Mouse (Mus musculus) 3T3-L1 (cell line): ENCODE measurements around the gene Syne1.

Experiments used
- DNase-seq: peaks from one replicate; pipeline ENCODE4 v3.0.0-alpha.2; 2015; ENCODE audit warnings: low read depth, low spot score

Gene Syne1

DNA sequence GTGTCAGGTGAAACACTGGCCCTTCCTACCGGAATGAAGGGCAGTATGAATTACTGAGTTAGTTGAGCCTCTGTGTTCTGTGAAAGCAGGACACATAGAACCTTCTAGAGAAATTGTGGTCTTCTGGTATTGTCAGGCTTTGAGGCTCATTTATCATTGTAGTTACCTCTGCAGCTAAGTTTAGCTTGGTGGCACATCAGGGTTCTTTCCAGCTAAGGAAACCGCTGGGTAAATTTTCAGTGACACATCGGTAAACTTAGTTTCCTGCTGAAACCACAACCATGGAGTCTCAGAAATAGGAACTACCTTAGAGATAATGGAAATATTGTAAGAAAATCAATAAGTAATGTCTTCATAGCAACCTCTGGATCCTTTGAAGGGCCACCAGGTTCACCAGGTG, 573.9 kb downstream of the Syne1 start:
- DNase-seq, result no peak

DNA sequence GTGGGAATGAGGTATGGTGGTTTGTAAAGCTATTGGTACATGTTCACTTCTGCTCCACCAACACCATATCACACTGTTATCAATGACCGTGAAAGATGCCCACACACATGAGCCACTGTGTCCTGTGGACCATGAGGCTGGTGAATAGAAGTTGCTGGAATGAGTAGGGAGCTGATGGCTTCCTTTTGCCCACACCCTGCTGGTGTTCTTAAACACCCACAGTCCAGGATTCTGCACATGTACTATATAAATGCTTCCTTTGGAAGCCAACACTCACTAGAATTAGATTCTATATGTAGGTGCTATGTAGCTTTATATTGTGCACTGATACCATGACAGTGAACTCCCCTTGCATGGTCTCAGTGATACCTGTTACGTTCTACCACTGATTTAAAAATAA, 574.7 kb downstream of the Syne1 start:
- DNase-seq, result no peak

DNA sequence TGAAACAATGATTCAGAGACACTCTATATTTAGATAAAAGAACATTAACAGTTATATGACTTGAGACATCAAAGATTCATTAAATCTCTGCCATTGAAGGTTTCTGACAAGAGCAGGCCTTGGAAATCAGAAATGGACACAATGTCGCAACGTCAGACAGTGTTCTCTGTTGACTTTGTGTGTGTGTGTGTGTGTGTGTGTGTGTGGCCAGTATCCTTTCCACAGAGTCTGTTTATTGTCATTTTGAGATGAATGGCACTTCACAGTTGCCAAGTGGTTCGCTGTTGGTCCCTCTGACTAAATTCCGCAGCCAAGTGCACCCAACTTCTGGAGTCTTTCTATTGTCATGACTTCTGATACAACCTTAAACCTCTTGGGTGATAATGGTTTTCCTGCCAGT, 577.0 kb downstream of the Syne1 start:
- DNase-seq, result no peak

DNA sequence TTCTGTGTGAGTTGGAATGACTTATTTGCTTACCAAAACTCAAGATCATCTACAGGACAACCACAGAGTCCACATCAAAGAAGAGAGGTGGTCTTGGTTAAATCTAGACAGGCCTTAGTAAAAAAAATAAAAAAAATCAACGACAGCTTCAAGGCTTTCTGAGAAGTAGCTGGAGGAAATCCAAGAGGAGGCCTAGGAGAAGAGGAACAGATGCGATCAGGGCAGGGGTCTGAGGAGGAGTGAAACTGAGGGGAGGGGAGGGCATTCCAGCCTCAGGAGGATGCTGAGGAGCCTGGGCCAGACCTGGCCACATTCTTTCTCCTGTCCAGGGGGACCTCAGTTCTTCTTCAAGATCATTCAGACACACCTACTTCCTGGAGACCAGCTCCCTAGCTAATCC, 579.3 kb downstream of the Syne1 start:
- DNase-seq, result no peak

DNA sequence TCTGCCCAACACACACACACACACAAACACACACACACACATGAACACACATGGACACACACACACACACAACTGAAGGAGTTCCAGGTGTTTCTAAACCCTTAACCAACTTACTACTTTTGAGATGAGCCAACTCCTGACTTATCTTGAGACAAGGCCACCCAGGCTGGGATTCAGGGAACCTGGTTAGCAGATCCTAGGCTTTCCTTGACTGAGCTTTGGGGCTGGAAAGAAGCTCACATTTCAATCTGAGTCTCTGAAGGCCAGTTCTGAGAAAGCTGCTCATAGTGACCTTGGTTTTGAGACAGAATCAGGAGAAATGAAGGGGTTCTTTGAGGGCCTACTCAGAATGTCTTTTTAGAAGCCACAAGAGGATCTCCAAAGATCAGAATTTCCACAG, 579.7 kb downstream of the Syne1 start:
- no peak for DNase-seq

DNA sequence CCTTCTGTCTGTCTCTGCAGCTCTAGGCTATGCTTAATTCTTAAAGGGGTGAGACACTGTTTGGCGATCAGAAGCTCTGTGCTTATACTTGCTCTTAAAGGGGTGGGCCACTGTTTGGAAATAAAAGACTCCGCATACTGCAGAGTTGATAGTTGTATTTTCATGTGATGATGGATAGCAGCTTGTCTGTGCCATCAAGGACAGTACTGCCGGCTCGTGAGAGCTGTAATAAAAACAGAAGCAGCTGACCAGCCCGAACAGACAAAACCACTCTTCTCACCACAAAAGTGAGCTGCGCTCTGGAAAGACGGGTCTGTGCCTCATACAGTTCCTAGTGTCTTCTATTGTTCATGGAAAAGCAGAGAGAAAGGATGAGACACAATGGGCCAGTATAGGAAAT, 580.1 kb downstream of the Syne1 start:
- no peak for DNase-seq
